Mouse (Mus musculus) cortical plate, adult 2 months (tissue): Measurements from ENCODE around the gene 2410137M14Rik.

Source experiments
- CTCF ChIP-seq: fragments of 200-500 bp; IDR thresholded peaks from 2 replicates; pipeline ENCODE4 v1.5.1; 2011; ENCODE audit warnings: mild to moderate bottlenecking, control low read depth, low read length; ENCODE audit not compliant: insufficient read depth; ENCODE audit errors: extremely low read depth
- POLR2A ChIP-seq: fragments of 200-500 bp; IDR thresholded peaks from 2 replicates; pipeline ENCODE4 v1.6.1; 2011; ENCODE audit warnings: mild to moderate bottlenecking, low read length, control low read depth; ENCODE audit not compliant: insufficient read depth; ENCODE audit errors: extremely low read depth

DNA sequence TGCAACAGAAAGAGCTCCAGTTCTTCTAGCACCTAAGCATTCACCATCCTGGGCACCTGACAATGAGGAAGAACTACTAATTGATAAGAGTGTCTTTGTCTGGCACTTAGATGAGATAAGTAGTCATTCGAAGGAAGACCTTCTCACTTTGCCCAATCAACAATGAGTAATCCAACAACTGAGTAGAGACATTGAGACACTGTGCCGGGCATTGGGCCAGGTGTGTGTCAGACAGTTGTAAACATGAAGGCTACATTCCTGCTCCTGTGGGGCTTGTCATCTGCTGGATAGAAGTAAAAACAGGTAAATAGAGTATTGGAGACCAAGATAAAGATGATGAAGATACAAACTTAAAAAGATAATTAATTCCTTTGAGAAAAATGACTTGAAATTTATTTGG is 43.0 kb downstream of the 2410137M14Rik start:
- no peak for TF ChIP-seq POLR2A
- no peak for TF ChIP-seq CTCF
